Mouse (Mus musculus) embryo, embryonic 10 days (tissue): ENCODE measurements around the gene Cwc25.
A peak's percentile ranks its signal among the peaks of the same experiment; 100 is the strongest.

Experiments
- DNase-seq: peaks from one replicate; pipeline ENCODE4 v3.0.0-alpha.2; 2015; ENCODE audit warnings: low spot score

Cwc25 gene

GRCm38 (mm10) chr11:97766154-97766881 lies at the start of gene Cwc25:
TSS of gene Cwc25 (minus strand) at chr11:97766556.
- DNase-seq: peak; percentile 99

GRCm38 (mm10) chr11:97815736-97816135 lies 49.4 kb upstream of the Cwc25 start:
- DNase-seq: no peak

GRCm38 (mm10) chr11:97813746-97814515 lies 47.6 kb upstream of the Cwc25 start:
- no peak for DNase-seq

- no peak for DNase-seq
Observed at GRCm38 (mm10) chr11:97813085-97813484, 46.7 kb upstream of the Cwc25 start.

- peak; percentile 82 for DNase-seq
Observed at GRCm38 (mm10) chr11:97812491-97812921, 46.1 kb upstream of the Cwc25 start.

- peak; percentile 41 for DNase-seq
Observed at GRCm38 (mm10) chr11:97811569-97812362, 45.4 kb upstream of the Cwc25 start.

GRCm38 (mm10) chr11:97810970-97811369 lies 44.6 kb upstream of the Cwc25 start:
- no peak for DNase-seq

GRCm38 (mm10) chr11:97810356-97810755 lies 44.0 kb upstream of the Cwc25 start:
- DNase-seq: no peak

GRCm38 (mm10) chr11:97809235-97810121 lies 43.1 kb upstream of the Cwc25 start:
- no peak for DNase-seq

- DNase-seq: peak; percentile 70
Observed at GRCm38 (mm10) chr11:97808621-97809234, 42.4 kb upstream of the Cwc25 start.

GRCm38 (mm10) chr11:97808093-97808492 lies 41.7 kb upstream of the Cwc25 start:
- DNase-seq: peak; percentile 68

GRCm38 (mm10) chr11:97807626-97808025 lies 41.3 kb upstream of the Cwc25 start:
- DNase-seq: no peak

GRCm38 (mm10) chr11:97806613-97806964 lies 40.2 kb upstream of the Cwc25 start:
- no peak for DNase-seq

GRCm38 (mm10) chr11:97805662-97806612 lies 39.6 kb upstream of the Cwc25 start:
- DNase-seq: peak; percentile 57

- DNase-seq: no peak
Observed at GRCm38 (mm10) chr11:97804841-97805661, 38.7 kb upstream of the Cwc25 start.

GRCm38 (mm10) chr11:97803847-97804246 lies 37.5 kb upstream of the Cwc25 start:
- no peak for DNase-seq

- DNase-seq: no peak
Observed at GRCm38 (mm10) chr11:97802495-97802894, 36.1 kb upstream of the Cwc25 start.

- DNase-seq: no peak
Observed at GRCm38 (mm10) chr11:97802194-97802470, 35.8 kb upstream of the Cwc25 start.
